In genomic region chr11:58790053-58790452, GRCm38 (mm10) we compare ENCODE assay signal across 37 mouse cellular contexts. TPM values are rescaled to one million over a fixed set of nuclear protein-coding genes. Genes with fewer than 3 reads are reported as not detected.
DNase-seq lines count a peak whose midpoint lies in the region; ATAC-seq and TF ChIP-seq lines count a peak whose summit lies in the region.
"Had no signal": no experiment of that assay in that cellular context is flagged by ENCODE, and none has a peak within 500 bp of the region (broad histone marks: within the 10 kb centered on the region; RNA-seq: fewer than 3 reads in every experiment).

No protein-coding gene starts in this region.

- peaks cover 0 to 7% of the 10 kb centered on the region in 2 experiments; a peak in 2 of 4 replicates for H3K4me1 ChIP-seq in MEL (ENCODE audit: control insufficient read depth in 1 of 2, insufficient read depth in 2 of 2, low read length in 2 of 2)
- H3K4me1 ChIP-seq: embryonic facial prominence, embryonic 10.5 days; embryonic facial prominence, embryonic 13.5 days; heart, embryonic 10.5 days; hindbrain, embryonic 15.5 days; intestine, embryonic 15.5 days had no signal

- H3K9ac ChIP-seq in MEL (ENCODE audit: control insufficient read depth, low read depth, low read length, poor library complexity, severe bottlenecking) = no peak overlapping the region
- H3K9ac ChIP-seq: embryonic facial prominence, embryonic 13.5 days; forebrain, embryonic 12.5 days; forebrain, embryonic 15.5 days; heart, embryonic 13.5 days; intestine, embryonic 15.5 days had no signal

- H3K36me3 ChIP-seq in MEL (ENCODE audit: control insufficient read depth in 1 of 2, insufficient read depth in 2 of 2, low read length in 2 of 2) = peaks cover 0 to 5% of the 10 kb centered on the region in 2 experiments; a peak in 2 of 4 replicates
- H3K36me3 ChIP-seq: embryonic facial prominence, embryonic 10.5 days; embryonic facial prominence, embryonic 13.5 days; forebrain, embryonic 12.5 days; forebrain, embryonic 15.5 days; heart, embryonic 10.5 days; heart, embryonic 13.5 days; hindbrain, embryonic 12.5 days; hindbrain, embryonic 15.5 days; intestine, embryonic 15.5 days had no signal

- H3K9me3 ChIP-seq in MEL (replicated peaks; ENCODE audit: insufficient read depth, low read length) = no peaks in the 10 kb centered on the region
- H3K9me3 ChIP-seq: embryonic facial prominence, embryonic 10.5 days; embryonic facial prominence, embryonic 13.5 days; forebrain, embryonic 12.5 days; forebrain, embryonic 15.5 days; heart, embryonic 10.5 days; heart, embryonic 13.5 days; hindbrain, embryonic 12.5 days; hindbrain, embryonic 15.5 days; intestine, embryonic 15.5 days had no signal

- ATAC-seq in megakaryocyte progenitor cell, adult 5-6 weeks (replicated peaks; ENCODE audit: poor library complexity) = peak; percentile 31
- ATAC-seq: forebrain, embryonic 15.5 days; intestine, embryonic 15.5 days; Patski had no signal

- H3K27ac ChIP-seq in MEL (ENCODE audit: control insufficient read depth, low read depth, low read length) = no peak overlapping the region
- H3K27ac ChIP-seq: embryonic facial prominence, embryonic 10.5 days; embryonic facial prominence, embryonic 13.5 days; forebrain, embryonic 12.5 days; forebrain, embryonic 15.5 days; heart, adult 2 months; heart, embryonic 10.5 days; heart, embryonic 13.5 days; hindbrain, embryonic 12.5 days; hindbrain, embryonic 15.5 days; intestine, embryonic 15.5 days had no signal

- H3K27me3 ChIP-seq in MEL (ENCODE audit: control insufficient read depth in 1 of 2, insufficient read depth in 2 of 2, low read length in 2 of 2) = peaks cover 2 to 5% of the 10 kb centered on the region in 2 experiments; a peak in 2 of 4 replicates
- H3K27me3 ChIP-seq: embryonic facial prominence, embryonic 13.5 days; forebrain, embryonic 12.5 days; forebrain, embryonic 15.5 days; heart, embryonic 13.5 days; hindbrain, embryonic 12.5 days; hindbrain, embryonic 15.5 days; intestine, embryonic 15.5 days; Patski had no signal

- intact Hi-C loops in heart, postnatal 36 days (cut with DNase I) = no loop called here
- intact Hi-C loops in gastrocnemius, postnatal 14 days (cut with DNase I; ENCODE audit: low total_unique reads) = no loop called here

- no peak for TF ChIP-seq RAD21 in MEL (IDR thresholded peaks at IDR 0.05; ENCODE audit: low read depth, low read length)

- no peak for TF ChIP-seq POLR2A in MEL (IDR thresholded peaks at IDR 0.05; ENCODE audit: control insufficient read depth in 1 of 2, insufficient read depth in 1 of 2, low read depth in 1 of 2, low read length in 2 of 2, poor library complexity in 1 of 2)

- no peak for TF ChIP-seq CTCF in MEL (IDR thresholded peaks at IDR 0.05 in 2 of 3, conservative IDR thresholded peaks at IDR 0.05 in 1 of 3; ENCODE audit: control insufficient read depth in 1 of 3, insufficient read depth in 1 of 3, low read depth in 2 of 3, low read length in 3 of 3, poor library complexity in 1 of 3, severe bottlenecking in 1 of 3)

- no peak overlapping the region for H3K4me3 ChIP-seq in MEL (ENCODE audit: control insufficient read depth in 1 of 2, insufficient read depth in 1 of 2, low read depth in 2 of 2, low read length in 2 of 2)
- H3K4me3 ChIP-seq: embryonic facial prominence, embryonic 10.5 days; embryonic facial prominence, embryonic 13.5 days; erythroblast, embryonic 14.5 days; forebrain, embryonic 12.5 days; forebrain, embryonic 15.5 days; heart, adult 2 months; heart, embryonic 10.5 days; heart, embryonic 13.5 days; hindbrain, embryonic 12.5 days; hindbrain, embryonic 15.5 days; intestine, embryonic 15.5 days had no signal

- TF ChIP-seq EP300 in MEL (IDR thresholded peaks at IDR 0.05; ENCODE audit: low read depth in 1 of 2, low read length in 2 of 2) = no peak

- H3K79me2 ChIP-seq in MEL (ENCODE audit: control insufficient read depth, insufficient read depth, low read length, poor library complexity) = no peaks in the 10 kb centered on the region

- peak; percentile 40 for DNase-seq in heart, adult 11 months
- no peak for DNase-seq in heart, postnatal 36 days
- DNase-seq in A20 (ENCODE audit: low read depth, low spot score) (peak; percentile 80), MEL (ENCODE audit: low read depth, low spot score) (peak; percentile 31)
- no peak for DNase-seq in adrenal gland, postnatal 4 days (ENCODE audit: low spot score in 2 of 2)
- no peak for DNase-seq in layer of hippocampus, postnatal 10 days (ENCODE audit: low spot score in 2 of 2)
- no peak for DNase-seq in gastrocnemius, postnatal 14 days
- DNase-seq: adrenal gland, postnatal 10 days; adrenal gland, postnatal 36 days; cerebellum, adult 11 months; cerebellum, adult 2 months; cerebellum, adult 9-11 months; cerebellum, postnatal 25 days; gastrocnemius, postnatal 10 days; heart, adult 2 months; heart, postnatal 14 days had no signal

TF ChIP-seq in MEL, 35 proteins besides CTCF, POLR2A, EP300 and RAD21:
- TF ChIP-seq MXI1 (IDR thresholded peaks at IDR 0.05; ENCODE audit: low read depth, low read length) = no peak
- TF ChIP-seq SMC3 (IDR thresholded peaks at IDR 0.05; ENCODE audit: low read depth, low read length) = no peak
- TF ChIP-seq MAX (IDR thresholded peaks at IDR 0.05; ENCODE audit: low read length) = no peak
- TF ChIP-seq MAFK (IDR thresholded peaks at IDR 0.05; ENCODE audit: borderline replicate concordance, low read depth, low read length) = no peak
- TF ChIP-seq UBTF (IDR thresholded peaks at IDR 0.05; ENCODE audit: borderline replicate concordance, insufficient read depth, low read depth, low read length) = no peak
- TF ChIP-seq MYB (IDR thresholded peaks at IDR 0.05; ENCODE audit: low read depth, low read length) = no peak
TF ChIP-seq in MEL: peak in this region for 0.

RNA-seq across cellular contexts. Expression of gene Olfr314, which starts 7.3 kb away (rescaled TPM):
- not detected for total RNA-seq in heart, postnatal 36 days (2021)
- total RNA-seq in MEL (2012; rRNA removed) = not detected in 2 replicates
- not detected for polyA plus RNA-seq in MEL (2012; ENCODE audit: insufficient read depth in 1 of 2, insufficient read length in 2 of 2, low read depth in 1 of 2, low replicate concordance in 2 of 2, missing spikeins in 1 of 2)
- not detected in 2 replicates for total RNA-seq in megakaryocyte progenitor cell, adult 5-6 weeks (2015)
- not detected in 2 replicates for total RNA-seq in megakaryocyte progenitor cell, adult 5-6 weeks (2017)
- not detected for total RNA-seq in adrenal gland, postnatal 4 days (2021)
- total RNA-seq in layer of hippocampus, postnatal 10 days (2021) = not detected
- total RNA-seq in gastrocnemius, postnatal 14 days (2021) = not detected
- total RNA-seq: adrenal gland, adult 18-20 months; adrenal gland, postnatal 10 days; adrenal gland, postnatal 36 days; common myeloid progenitor, adult 5-6 weeks; ES-E14; gastrocnemius, adult 18-20 months; gastrocnemius, postnatal 10 days; gastrocnemius, postnatal 4 days; heart, adult 2 months; heart, postnatal 14 days; hematopoietic stem cell, adult 5-6 weeks had no signal
- polyA plus RNA-seq: C2C12; CD4-positive, CD25-positive, alpha-beta regulatory T cell, adult 4 months; cerebellum, adult 2 months; embryonic facial prominence, embryonic 10.5 days; embryonic facial prominence, embryonic 13.5 days; erythroblast, embryonic 14.5 days; forebrain, embryonic 12.5 days; forebrain, embryonic 15.5 days; heart, adult 2 months; heart, embryonic 10.5 days; hindbrain, embryonic 12.5 days; hindbrain, embryonic 15.5 days; intestine, embryonic 15.5 days; Patski had no signal

RNA-seq across cellular contexts. Expression of gene Fam183b, which starts 11.7 kb away (rescaled TPM):
- total RNA-seq in heart, postnatal 36 days (2021) = not detected
- not detected in 2 replicates for total RNA-seq in MEL (2012; rRNA removed)
- polyA plus RNA-seq in MEL (2012; ENCODE audit: insufficient read depth in 1 of 2, insufficient read length in 2 of 2, low read depth in 1 of 2, low replicate concordance in 2 of 2, missing spikeins in 1 of 2) = not detected
- not detected in 2 replicates for total RNA-seq in megakaryocyte progenitor cell, adult 5-6 weeks (2015)
- total RNA-seq in megakaryocyte progenitor cell, adult 5-6 weeks (2017) = not detected in 2 replicates
- total RNA-seq in adrenal gland, postnatal 4 days (2021) = 1 to 10 TPM; 4.8 to 6.0 TPM
- 1 to 10 TPM; 5.3 to 6.9 TPM for total RNA-seq in layer of hippocampus, postnatal 10 days (2021)
- total RNA-seq in gastrocnemius, postnatal 14 days (2021) = not detected
- total RNA-seq: common myeloid progenitor, adult 5-6 weeks; gastrocnemius, adult 18-20 months; gastrocnemius, postnatal 10 days; heart, adult 2 months; heart, postnatal 14 days; hematopoietic stem cell, adult 5-6 weeks had no signal
- polyA plus RNA-seq: C2C12; embryonic facial prominence, embryonic 13.5 days; erythroblast, embryonic 14.5 days; Patski had no signal

RNA-seq across cellular contexts. Expression of gene Olfr315, which starts 17.1 kb away (rescaled TPM):
- not detected for total RNA-seq in heart, postnatal 36 days (2021)
- total RNA-seq in MEL (2012; rRNA removed) = not detected in 2 replicates
- not detected for polyA plus RNA-seq in MEL (2012; ENCODE audit: insufficient read depth in 1 of 2, insufficient read length in 2 of 2, low read depth in 1 of 2, low replicate concordance in 2 of 2, missing spikeins in 1 of 2)
- not detected in 2 replicates for total RNA-seq in megakaryocyte progenitor cell, adult 5-6 weeks (2015)
- total RNA-seq in megakaryocyte progenitor cell, adult 5-6 weeks (2017) = not detected in 2 replicates
- total RNA-seq in adrenal gland, postnatal 4 days (2021) = not detected
- total RNA-seq in layer of hippocampus, postnatal 10 days (2021) = not detected
- total RNA-seq in gastrocnemius, postnatal 14 days (2021) = not detected
- total RNA-seq: adrenal gland, adult 18-20 months; adrenal gland, postnatal 10 days; adrenal gland, postnatal 36 days; common myeloid progenitor, adult 5-6 weeks; ES-E14; gastrocnemius, adult 18-20 months; gastrocnemius, postnatal 10 days; gastrocnemius, postnatal 4 days; heart, adult 2 months; heart, postnatal 14 days; hematopoietic stem cell, adult 5-6 weeks had no signal
- polyA plus RNA-seq: C2C12; CD4-positive, CD25-positive, alpha-beta regulatory T cell, adult 4 months; cerebellum, adult 2 months; embryonic facial prominence, embryonic 10.5 days; embryonic facial prominence, embryonic 13.5 days; erythroblast, embryonic 14.5 days; forebrain, embryonic 12.5 days; forebrain, embryonic 15.5 days; heart, adult 2 months; heart, embryonic 10.5 days; heart, embryonic 13.5 days; heart, embryonic 16.5 days; hindbrain, embryonic 12.5 days; hindbrain, embryonic 15.5 days; intestine, embryonic 15.5 days; Patski had no signal

RNA-seq across cellular contexts. Expression of gene Olfr313, which starts 24.7 kb away (rescaled TPM):
- not detected for total RNA-seq in heart, postnatal 36 days (2021)
- not detected in 2 replicates for total RNA-seq in MEL (2012; rRNA removed)
- polyA plus RNA-seq in MEL (2012; ENCODE audit: insufficient read depth in 1 of 2, insufficient read length in 2 of 2, low read depth in 1 of 2, low replicate concordance in 2 of 2, missing spikeins in 1 of 2) = not detected
- not detected in 2 replicates for total RNA-seq in megakaryocyte progenitor cell, adult 5-6 weeks (2015)
- total RNA-seq in megakaryocyte progenitor cell, adult 5-6 weeks (2017) = not detected in 2 replicates
- total RNA-seq in adrenal gland, postnatal 4 days (2021) = not detected
- total RNA-seq in layer of hippocampus, postnatal 10 days (2021) = not detected
- not detected for total RNA-seq in gastrocnemius, postnatal 14 days (2021)
- total RNA-seq: adrenal gland, adult 18-20 months; adrenal gland, postnatal 10 days; adrenal gland, postnatal 36 days; common myeloid progenitor, adult 5-6 weeks; ES-E14; gastrocnemius, adult 18-20 months; gastrocnemius, postnatal 10 days; gastrocnemius, postnatal 4 days; heart, adult 2 months; heart, postnatal 14 days; hematopoietic stem cell, adult 5-6 weeks had no signal
- polyA plus RNA-seq: C2C12; CD4-positive, CD25-positive, alpha-beta regulatory T cell, adult 4 months; cerebellum, adult 2 months; embryonic facial prominence, embryonic 10.5 days; embryonic facial prominence, embryonic 13.5 days; erythroblast, embryonic 14.5 days; forebrain, embryonic 12.5 days; forebrain, embryonic 15.5 days; heart, adult 2 months; heart, embryonic 10.5 days; hindbrain, embryonic 12.5 days; hindbrain, embryonic 15.5 days; intestine, embryonic 15.5 days; Patski had no signal

RNA-seq across cellular contexts. Expression of gene Olfr316, which starts 37.5 kb away (rescaled TPM):
- total RNA-seq in heart, postnatal 36 days (2021) = not detected
- total RNA-seq in MEL (2012; rRNA removed) = not detected in 2 replicates
- polyA plus RNA-seq in MEL (2012; ENCODE audit: insufficient read depth in 1 of 2, insufficient read length in 2 of 2, low read depth in 1 of 2, low replicate concordance in 2 of 2, missing spikeins in 1 of 2) = not detected
- total RNA-seq in megakaryocyte progenitor cell, adult 5-6 weeks (2015) = not detected in 2 replicates
- total RNA-seq in megakaryocyte progenitor cell, adult 5-6 weeks (2017) = not detected in 2 replicates
- not detected for total RNA-seq in adrenal gland, postnatal 4 days (2021)
- under 1 TPM; 0.25 to 0.32 TPM for total RNA-seq in layer of hippocampus, postnatal 10 days (2021)
- total RNA-seq in gastrocnemius, postnatal 14 days (2021) = not detected
- total RNA-seq: adrenal gland, adult 18-20 months; adrenal gland, postnatal 10 days; adrenal gland, postnatal 36 days; common myeloid progenitor, adult 5-6 weeks; ES-E14; gastrocnemius, adult 18-20 months; gastrocnemius, postnatal 10 days; gastrocnemius, postnatal 4 days; heart, adult 2 months; heart, postnatal 14 days; hematopoietic stem cell, adult 5-6 weeks had no signal
- polyA plus RNA-seq: C2C12; CD4-positive, CD25-positive, alpha-beta regulatory T cell, adult 4 months; cerebellum, adult 2 months; embryonic facial prominence, embryonic 10.5 days; embryonic facial prominence, embryonic 13.5 days; erythroblast, embryonic 14.5 days; forebrain, embryonic 12.5 days; heart, adult 2 months; heart, embryonic 10.5 days; heart, embryonic 13.5 days; heart, embryonic 16.5 days; hindbrain, embryonic 12.5 days; intestine, embryonic 15.5 days; Patski had no signal

Comparison
In these comparisons a context has a peak if more than half of its experiments do, and no peak if none do; other contexts are left out.
1. DNase-seq: peak in heart, adult 11 months (single experiment), A20 (single experiment) and MEL (single experiment); none in heart, postnatal 36 days (0 of 2), adrenal gland, postnatal 4 days (0 of 2), layer of hippocampus, postnatal 10 days (0 of 2) and gastrocnemius, postnatal 14 days (single experiment).